Mouse (Mus musculus) kidney, adult 2 months (tissue): ENCODE data around the gene Hoxb5.

Source experiments
- CTCF ChIP-seq: fragments of 200-500 bp; conservative IDR thresholded peaks from 2 replicates; pipeline ENCODE4 v1.5.1; 2011; ENCODE audit warnings: low read depth, mild to moderate bottlenecking, control low read depth, low read length, moderate library complexity, mixed read lengths; ENCODE audit not compliant: insufficient read depth, insufficient read length
- POLR2A ChIP-seq: fragments of 200-500 bp; IDR thresholded peaks from one replicate; pipeline ENCODE4 v1.6.1; 2011; ENCODE audit warnings: low read depth, low read length, control low read depth

- TF ChIP-seq POLR2A (no peak), CTCF (peak; percentile 79)
Measured at GRCm38 (mm10) chr11:96303151-96304099, at the start of gene Hoxb5.
